Mouse (Mus musculus) lung, adult 10 weeks (tissue): ENCODE results near the gene Fgf14. TPM values are rescaled to one million over a fixed set of nuclear protein-coding genes. Genes with fewer than 3 reads are reported as not detected.

Experiments
- polyA plus RNA-seq: library from polyadenylated mRNA; stranded (reverse); fragments of 350-450 nt; fragmentation: Illumina TruSeq; extraction: RNeasy Lipid Tissue Mini Kit (QIAGEN cat#74804); gene quantifications from one replicate; pipeline ENCODE4 v1.2.3, GENCODE M21; 2014; ENCODE audit warnings: low read depth, low replicate concordance; ENCODE audit not compliant: insufficient read depth

The Fgf14 gene
- not detected for polyA plus RNA-seq

DNA sequence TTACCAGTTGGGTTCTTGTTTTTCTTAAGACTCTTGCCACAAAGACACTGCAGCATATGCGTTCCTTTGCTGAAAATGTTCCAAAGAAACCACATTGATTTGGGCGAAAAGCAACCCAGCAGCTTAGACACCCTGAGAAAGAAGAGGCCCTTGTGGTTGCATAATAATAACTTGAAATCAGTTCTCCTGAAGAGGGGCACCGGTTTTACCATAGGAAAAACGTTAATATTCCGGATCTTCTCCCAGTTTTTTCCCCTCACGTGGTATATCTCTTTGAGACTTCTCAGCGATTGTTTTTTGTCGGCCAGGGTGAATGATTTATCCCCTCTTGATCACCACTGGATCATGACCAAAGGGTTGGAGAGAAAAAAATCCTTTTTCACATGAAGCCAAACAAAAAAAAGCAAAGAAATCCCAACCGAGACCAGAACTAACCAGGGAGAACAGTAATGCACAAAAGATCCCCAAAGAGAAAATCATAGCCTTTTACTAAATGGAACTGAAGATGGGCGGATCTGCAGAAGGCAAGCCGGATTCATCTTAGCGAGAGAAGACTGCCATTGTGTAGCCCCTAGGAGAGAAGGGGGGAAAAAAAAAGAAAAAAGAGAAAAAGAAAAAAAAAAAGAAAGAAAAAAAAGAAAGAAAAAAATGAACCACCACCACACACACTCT lies at the start of gene Fgf14:
Gene Fgf14, minus strand, starts transcription at position 622 of the 672 bp plus-strand sequence.

